Mouse (Mus musculus): ENCODE measurements around the gene Myt1.

- TF ChIP-seq CTCF (IDR thresholded peaks at IDR 0.05; ENCODE audit: low read depth): no peak
- TF ChIP-seq EP300 (IDR thresholded peaks at IDR 0.05; ENCODE audit: low read depth): no peak
These were observed 4.1 kb upstream of the Myt1 start for GRCm38 (mm10) chr2:181759041-181759440.

All from heart, postnatal 0 days (tissue).